Mouse (Mus musculus) midbrain, postnatal 0 days (tissue): Measurements from ENCODE around the gene Zfp978. TPM values are rescaled to one million over a fixed set of nuclear protein-coding genes. Genes with fewer than 3 reads are reported as not detected.
"Not testable (repeated sequence)": the region's sequence is repeated elsewhere in the genome, so short reads cannot be mapped to it uniquely, and the experiment has no call there.

Source experiments
- ATAC-seq: fragments of 200-750 bp; cut with Nextera tagmentation; 2 replicates; pipeline ENCODE4 v1.8.0; 2017; ENCODE audit warnings: moderate number of reproducible peaks, mild to moderate bottlenecking, moderate TSS enrichment, moderate library complexity; ENCODE audit not compliant: low FRiP score
- DNase-seq: peaks from one replicate; pipeline ENCODE4 v3.0.0-alpha.2; 2015; ENCODE audit warnings: low spot score
- H3K27ac ChIP-seq: fragments of 300-500 bp; sonication (generic); 2 replicates; pipeline ENCODE4 v1.5.1; 2014; ENCODE audit warnings: low read depth, mild to moderate bottlenecking, low read length, mixed read lengths
- H3K27me3 ChIP-seq: fragments of 300-500 bp; sonication (generic); 2 replicates; pipeline ENCODE4 v1.6.1; 2014; ENCODE audit warnings: low read length, control low read depth, mixed read lengths; ENCODE audit not compliant: insufficient read depth
- H3K36me3 ChIP-seq: fragments of 300-500 bp; sonication (generic); 2 replicates; pipeline ENCODE4 v1.6.1; 2014; ENCODE audit warnings: low read length, control low read depth, mixed read lengths; ENCODE audit not compliant: insufficient read depth
- H3K4me1 ChIP-seq: fragments of 300-500 bp; sonication (generic); 2 replicates; pipeline ENCODE4 v1.6.1; 2014; ENCODE audit warnings: mild to moderate bottlenecking, control low read depth, antibody characterized with exemption, low read length, mixed read lengths; ENCODE audit not compliant: insufficient read depth
- H3K4me2 ChIP-seq: fragments of 300-500 bp; sonication (generic); 2 replicates; pipeline ENCODE4 v1.6.1; 2014; ENCODE audit warnings: low read depth, mild to moderate bottlenecking, low read length, mixed read lengths; ENCODE audit not compliant: poor library complexity, severe bottlenecking
- H3K4me3 ChIP-seq: fragments of 300-500 bp; sonication (generic); 2 replicates; pipeline ENCODE4 v1.5.1; 2014; ENCODE audit warnings: low read depth, mild to moderate bottlenecking, low read length, moderate library complexity
- H3K9ac ChIP-seq: fragments of 300-500 bp; sonication (generic); replicated peaks from 2 replicates; pipeline ENCODE4 v1.6.1; 2014; ENCODE audit warnings: mild to moderate bottlenecking, low read length, moderate library complexity, mixed read lengths; ENCODE audit not compliant: poor library complexity, severe bottlenecking
- H3K9me3 ChIP-seq: fragments of 300-500 bp; sonication (generic); 2 replicates; pipeline ENCODE4 v1.6.1; 2016; ENCODE audit warnings: low read length, control low read depth
- CTCF ChIP-seq: IDR thresholded peaks from 2 replicates; pipeline ENCODE4 v1.5.1; 2016; ENCODE audit warnings: antibody characterized with exemption, mild to moderate bottlenecking
- WGBS: fragments of 180-500 bp; shearing (Covaris S2); extraction: QIAGEN DNeasy Blood & Tissue Kit; methylation state at CpG from one replicate; pipeline ENCODE4 v1.1.7; 2014; 5-methylcytosine and 5-hydroxymethylcytosine counted together
- polyA plus RNA-seq: library from polyadenylated mRNA; unstranded; fragments of >200 nt; fragmentation: Nextera tagmentation; extraction: Ambion mirVana; gene quantifications from 2 replicates; pipeline ENCODE4 v1.2.1, GENCODE M21; 2015
- total RNA-seq: library from RNA; depleted of rRNA; stranded (reverse); fragments of >200 nt; gene quantifications from 2 replicates; pipeline ENCODE4 v1.2.3, GENCODE M21; 2014

The Zfp978 gene
- total and polyA plus RNA-seq, 2 experiments from 2014 or later, result not detected

- 69% methylated on average over 3 of the region's 3 CpGs for WGBS
- H3K27me3 ChIP-seq, result no peaks in the 10 kb centered on the region
- no peak for ATAC-seq
Measured at GRCm38 (mm10) chr4:147420794-147421193, 59.7 kb downstream of the Zfp978 start.

DNA sequence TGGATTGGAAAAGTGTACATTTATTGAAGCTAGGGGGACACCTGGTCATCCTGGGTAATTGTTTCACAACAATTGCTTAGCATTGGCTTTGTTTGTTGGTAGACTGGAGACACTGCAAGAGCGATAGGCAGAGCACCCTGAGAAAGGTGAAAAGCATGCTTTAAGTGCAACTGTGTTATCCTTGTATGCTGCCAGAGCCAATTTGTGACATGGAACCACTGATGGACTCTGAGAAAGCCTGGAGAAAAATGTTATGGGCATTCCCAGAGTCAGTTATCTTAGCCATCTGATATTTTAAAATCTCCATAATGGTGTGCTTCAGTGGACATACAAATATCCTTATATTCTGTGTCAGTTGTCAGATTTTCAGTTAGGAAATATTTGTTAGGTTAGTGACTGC lies 60.2 kb downstream of the Zfp978 start:
- H3K27me3 ChIP-seq, ATAC-seq, H3K4me3 ChIP-seq, H3K36me3 ChIP-seq, H3K9ac ChIP-seq, H3K27ac ChIP-seq, H3K4me2 ChIP-seq, DNase-seq, H3K4me1 ChIP-seq: not testable (repeated sequence)
- H3K9me3 ChIP-seq, result peaks cover 85% of the 10 kb centered on the region
- 35% methylated on average over 1 of the region's 1 CpGs for WGBS

More at GRCm38 (mm10) chr4:147420794-147421193, 59.7 kb downstream of the Zfp978 start:
- DNase-seq, result no peak
- no peak overlapping the region for H3K4me2 ChIP-seq
- TF ChIP-seq CTCF, result no peak
- no peak overlapping the region for H3K27ac ChIP-seq
- H3K36me3 ChIP-seq, result no peaks in the 10 kb centered on the region
- no peak overlapping the region for H3K9ac ChIP-seq
- H3K9me3 ChIP-seq, result peaks cover 87% of the 10 kb centered on the region
- no peak overlapping the region for H3K4me3 ChIP-seq
- H3K4me1 ChIP-seq, result no peaks in the 10 kb centered on the region

- Histone ChIP-seq H3K4me3 (no peak overlapping the region), H3K9ac (no peak overlapping the region), H3K27ac (no peak overlapping the region), H3K4me1 (no peaks in the 10 kb centered on the region), H3K27me3 (no peaks in the 10 kb centered on the region), H3K36me3 (no peaks in the 10 kb centered on the region), H3K4me2 (no peak overlapping the region), H3K9me3 (peaks cover 68% of the 10 kb centered on the region)
- WGBS, result 48% methylated on average over 3 of the region's 3 CpGs
- TF ChIP-seq CTCF, result no peak
- no peak for DNase-seq
- ATAC-seq, result no peak
Measured at GRCm38 (mm10) chr4:147423140-147423539, 62.0 kb downstream of the Zfp978 start.

GRCm38 (mm10) chr4:147423641-147424298 lies 62.7 kb downstream of the Zfp978 start:
- Histone ChIP-seq H3K9ac (no peak overlapping the region), H3K36me3 (no peaks in the 10 kb centered on the region), H3K4me1 (no peaks in the 10 kb centered on the region), H3K27ac (no peak overlapping the region), H3K27me3 (no peaks in the 10 kb centered on the region), H3K4me2 (no peak overlapping the region), H3K4me3 (no peak overlapping the region), H3K9me3 (peaks cover 63% of the 10 kb centered on the region)
- 56% methylated on average over 4 of the region's 4 CpGs for WGBS
- DNase-seq (no peak), ATAC-seq (no peak)
- no peak for TF ChIP-seq CTCF

DNA sequence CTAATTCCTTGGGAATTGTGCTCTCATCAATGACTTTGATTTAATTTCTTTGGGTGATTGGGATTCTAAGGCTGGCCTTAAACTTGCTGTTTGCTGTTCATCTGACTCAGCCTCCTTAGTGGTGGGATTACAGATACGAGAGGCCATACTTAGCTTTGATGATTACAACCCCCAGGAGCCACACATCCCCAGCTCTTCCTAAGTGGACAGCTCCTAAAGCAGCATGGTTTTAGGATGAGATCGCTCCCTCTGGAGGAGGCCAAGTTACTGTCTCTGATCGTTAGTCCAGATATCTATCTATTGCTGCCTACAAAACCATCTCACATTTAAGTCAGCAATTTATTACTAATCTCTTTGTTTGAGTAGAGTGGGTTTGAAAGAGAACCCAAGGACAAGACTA lies 63.3 kb downstream of the Zfp978 start:
- H3K9me3 ChIP-seq, result peaks cover 62% of the 10 kb centered on the region
- not testable (repeated sequence) for H3K27ac ChIP-seq
- WGBS, result 55% methylated on average over 3 of the region's 3 CpGs

DNA sequence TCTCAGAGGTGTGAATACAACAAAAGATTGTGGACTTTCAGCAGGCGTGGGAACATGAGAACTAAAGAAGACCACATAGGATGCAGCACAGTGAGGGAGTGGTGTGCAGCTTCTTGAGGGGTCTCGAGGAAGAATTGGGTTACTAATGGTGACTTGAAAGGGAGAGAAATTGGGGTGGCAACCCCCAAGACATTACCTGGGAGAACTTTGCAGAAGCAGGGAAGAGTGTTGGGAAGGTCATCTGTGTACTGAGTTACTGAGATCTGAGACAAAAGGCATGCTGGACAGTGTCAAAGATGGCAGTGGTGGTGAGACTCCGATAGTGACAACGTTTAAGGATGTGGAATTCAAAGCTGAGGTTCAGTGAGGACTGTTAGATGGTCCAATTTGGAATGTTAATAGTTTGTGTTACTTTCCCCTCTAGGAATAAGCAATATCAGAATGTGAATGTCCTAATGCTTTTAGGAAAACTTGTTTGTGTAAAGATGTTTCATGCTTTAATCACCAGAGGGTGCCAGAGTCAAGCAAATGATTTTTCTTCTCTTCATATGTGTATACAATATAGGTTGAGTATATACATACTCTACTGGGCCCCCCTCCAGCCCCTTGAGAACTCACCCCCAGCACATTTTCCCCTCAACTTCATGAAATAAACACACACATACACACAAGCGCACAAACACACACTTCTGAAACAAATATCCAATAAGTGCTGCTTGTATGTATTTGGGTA lies 64.7 kb downstream of the Zfp978 start:
- H3K4me3 ChIP-seq, H3K4me1 ChIP-seq, H3K27ac ChIP-seq, H3K4me2 ChIP-seq, H3K27me3 ChIP-seq, H3K9ac ChIP-seq, H3K36me3 ChIP-seq: not testable (repeated sequence)
- H3K9me3 ChIP-seq, result peaks cover 61% of the 10 kb centered on the region
- TF ChIP-seq CTCF, result peak; percentile 66
- peak; percentile 76 for DNase-seq
- WGBS, result 52% methylated on average over 5 of the region's 5 CpGs
- peak; percentile 3; the same call in 1 of the 2 replicates for ATAC-seq

More for the DNA sequence above, 63.3 kb downstream of the Zfp978 start:
- peak; percentile 7 for DNase-seq
- not testable (repeated sequence) for H3K27me3 ChIP-seq, H3K9ac ChIP-seq, H3K4me1 ChIP-seq, H3K4me3 ChIP-seq, ATAC-seq, H3K36me3 ChIP-seq, H3K4me2 ChIP-seq
